Mouse (Mus musculus) layer of hippocampus, postnatal 36 days (tissue): ENCODE results near the gene Map3k4. TPM values are rescaled to one million over a fixed set of nuclear protein-coding genes. Genes with fewer than 3 reads are reported as not detected.

Experiments used
- DNase-seq, 2 experiments: peaks; one replicate each; pipeline ENCODE4 v3.0.0; 2022
- total RNA-seq, 2 experiments: library from RNA; stranded (reverse); gene quantifications; 2 replicates each; pipeline ENCODE4 v1.2.3; 2021

Gene Map3k4
- 10 to 100 TPM; 63.5 to 78.5 TPM for total RNA-seq

DNA sequence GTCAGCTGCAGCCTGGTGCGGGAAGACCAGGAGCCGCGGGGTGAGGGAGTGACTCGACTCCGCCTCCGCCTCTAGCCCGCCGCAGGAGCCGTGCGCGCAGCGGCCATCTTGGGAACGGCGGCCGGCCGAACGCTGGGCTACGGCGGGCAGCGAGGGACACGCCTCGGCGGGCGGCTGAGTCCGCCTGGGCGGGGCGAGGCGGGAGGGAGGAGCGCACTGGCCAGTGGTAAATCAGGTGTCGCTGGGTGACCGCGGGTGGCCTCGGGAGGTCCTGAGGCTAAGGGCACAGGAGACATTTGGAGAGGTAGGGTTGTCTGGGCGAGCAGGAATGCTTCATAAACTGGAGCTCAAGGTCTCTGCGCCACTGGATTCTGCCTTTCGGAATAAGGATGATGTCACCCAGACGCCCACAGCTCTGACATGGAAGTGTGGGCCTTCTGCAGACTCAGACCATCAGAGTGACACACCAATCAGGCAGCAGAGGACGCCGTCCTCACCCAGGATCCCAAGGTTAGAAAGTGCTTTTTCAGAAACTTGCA is at the start of gene Map3k4:
Gene Map3k4, minus strand, starts transcription at position 134 of the 539 bp plus-strand sequence.
- peak; percentile 93 to 94 for DNase-seq

DNA sequence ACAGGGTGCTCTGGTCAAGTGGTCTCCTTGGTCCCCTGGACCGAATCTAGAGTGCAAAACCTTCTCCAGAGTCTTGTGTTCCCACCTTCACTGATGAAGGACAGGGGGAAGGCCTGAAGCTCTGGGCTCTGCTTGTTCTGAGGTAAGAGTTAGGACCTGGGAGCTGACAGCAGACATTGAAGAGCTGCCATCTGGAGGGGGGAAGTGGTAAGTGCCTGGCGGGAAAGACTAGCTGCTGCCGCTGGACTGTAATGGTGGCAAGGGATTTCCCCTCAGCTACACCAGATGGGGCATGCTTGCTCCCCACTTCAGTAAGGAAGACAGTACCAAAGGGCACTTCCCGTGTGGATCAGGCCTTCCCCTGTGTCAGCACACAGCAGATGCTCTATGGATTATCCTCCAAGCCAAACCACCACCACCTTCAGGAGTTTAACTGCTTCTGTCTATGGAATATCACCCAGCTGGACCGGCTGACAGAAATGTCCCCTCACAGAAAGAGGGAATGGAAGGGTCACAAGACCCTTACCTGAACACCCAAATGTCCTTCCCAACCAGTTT is 48.9 kb upstream of the Map3k4 start:
- DNase-seq: peak; percentile 55 to 58

DNA sequence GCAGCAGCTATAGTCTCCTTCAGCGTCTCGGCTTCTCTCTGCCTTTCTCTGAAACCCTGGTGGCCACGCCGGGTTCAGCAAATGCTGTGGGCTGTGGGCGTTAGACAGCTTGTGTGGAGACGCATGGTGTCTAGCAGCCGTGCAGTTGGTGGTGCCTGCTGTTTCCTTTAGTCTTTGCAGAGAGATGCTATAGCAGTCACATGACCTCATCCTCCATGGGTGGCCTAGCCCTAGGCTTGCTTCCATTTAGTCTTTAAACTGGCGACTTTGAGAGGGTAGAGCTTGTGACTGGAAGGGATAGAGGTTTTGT is 45.8 kb upstream of the Map3k4 start:
- peak; percentile 35 to 61 for DNase-seq

DNA sequence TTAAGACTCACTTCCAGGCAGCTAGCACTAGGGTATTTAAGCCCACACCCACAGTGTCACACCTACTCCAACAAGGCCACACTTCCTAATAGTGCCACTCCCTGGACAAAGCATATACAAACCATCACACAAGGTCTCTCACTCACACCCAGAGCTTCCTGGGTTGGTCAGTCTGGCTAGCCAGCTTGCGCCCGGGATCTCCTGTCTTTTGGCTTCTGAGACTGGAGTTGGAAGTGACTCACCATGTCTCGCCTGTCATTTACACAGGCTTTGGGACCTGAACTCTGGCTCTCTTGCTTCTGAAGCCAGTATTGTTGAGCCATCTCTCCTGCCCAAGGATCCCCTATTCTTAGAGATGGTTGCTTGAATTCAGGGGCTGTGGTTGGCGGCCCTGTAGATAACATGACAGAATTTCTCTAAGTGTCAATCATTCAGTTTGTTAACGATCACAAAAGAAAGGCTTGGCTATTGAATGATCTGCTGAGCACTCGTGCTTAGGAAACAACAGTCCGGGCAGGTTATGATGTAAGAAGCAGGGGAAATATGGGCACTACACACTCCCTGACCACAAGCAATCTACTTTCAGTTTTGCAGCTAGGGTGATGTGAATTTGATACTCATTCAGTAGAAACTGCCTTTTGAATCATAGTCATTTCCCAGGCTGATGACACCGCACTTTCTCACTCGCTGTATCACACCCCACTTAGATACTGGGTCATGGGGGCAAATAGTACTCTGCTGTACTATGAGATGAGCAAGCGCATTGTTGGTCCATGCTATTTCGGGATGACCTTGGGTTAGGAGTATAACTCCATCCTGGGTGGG is 45.2 kb upstream of the Map3k4 start:
- DNase-seq: no peak

DNA sequence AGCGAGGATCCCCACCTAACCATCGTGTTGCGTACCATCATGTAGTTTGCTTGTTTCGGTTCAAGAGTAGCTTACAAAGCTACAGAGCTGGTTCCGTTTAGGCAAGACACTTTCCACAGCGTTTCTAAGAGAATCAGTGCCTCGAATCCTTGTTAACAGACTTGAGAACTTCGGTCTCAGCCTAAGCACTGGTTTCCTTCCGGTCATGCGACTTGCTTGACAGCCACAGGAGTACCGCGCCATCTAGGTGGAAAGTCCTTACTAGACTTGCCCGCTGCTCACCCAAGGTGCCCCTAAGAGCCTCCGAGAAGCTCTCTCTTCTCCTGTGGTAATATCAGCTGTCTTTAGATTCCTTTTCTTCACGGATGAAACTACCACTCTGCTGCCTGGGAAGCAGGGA is 41.3 kb upstream of the Map3k4 start:
- no peak for DNase-seq

DNA sequence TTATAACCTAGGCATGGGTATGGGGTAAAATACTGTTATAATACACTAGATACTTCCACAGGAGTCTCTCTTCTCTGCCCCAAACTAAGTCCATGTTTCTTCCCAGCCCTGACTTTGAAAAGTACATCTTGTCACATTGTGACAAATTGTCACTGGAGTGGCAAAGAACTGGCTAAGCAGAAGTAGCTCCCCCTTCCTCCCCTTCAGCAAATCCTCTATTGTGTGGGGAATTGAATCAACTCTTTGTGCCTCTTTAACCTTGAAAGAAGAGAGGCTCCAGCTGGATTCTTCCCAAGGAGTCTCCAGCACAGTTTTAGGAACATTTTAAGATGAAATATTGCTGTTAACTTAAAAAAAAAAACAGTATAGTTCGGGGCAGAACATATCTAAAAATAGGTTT is 34.2 kb upstream of the Map3k4 start:
- DNase-seq: no peak

DNA sequence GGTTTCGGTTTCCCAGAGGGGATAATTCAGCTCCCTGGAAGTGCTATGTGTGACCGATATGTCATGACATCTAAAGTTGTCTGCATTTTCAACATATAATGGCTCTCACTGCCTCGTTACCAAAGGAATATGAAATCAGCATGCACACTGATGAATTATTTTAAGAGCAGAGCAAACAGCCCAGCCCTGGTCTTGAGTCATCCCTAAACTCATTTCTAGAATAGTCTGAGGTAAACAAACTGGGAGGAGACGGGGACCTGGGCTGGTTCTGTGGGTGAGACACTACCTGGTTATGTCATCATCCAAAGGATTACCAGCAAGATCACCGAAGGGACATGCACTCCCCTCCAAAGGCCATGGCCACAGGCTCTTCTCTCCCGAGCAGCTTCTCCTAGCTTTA is 33.0 kb upstream of the Map3k4 start:
- no peak for DNase-seq

DNA sequence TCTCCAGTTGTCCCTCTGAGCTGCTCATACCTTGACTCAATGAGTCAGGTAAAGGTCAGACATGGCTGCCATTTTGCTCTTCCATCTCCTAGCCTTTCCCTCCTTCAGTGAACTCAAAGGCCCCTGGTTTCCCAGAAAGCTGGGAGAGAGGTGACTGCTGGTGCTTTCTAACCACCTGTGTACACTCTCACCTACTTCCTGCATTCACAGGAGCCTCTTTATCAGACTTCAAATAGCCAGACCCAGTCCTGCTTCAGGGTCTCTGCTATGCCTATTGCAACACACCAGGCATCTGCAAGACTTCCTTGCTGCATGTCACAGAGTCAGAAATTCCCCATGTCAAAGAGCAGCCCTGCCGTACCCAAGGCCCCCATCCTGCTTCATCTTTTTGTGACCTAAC is 28.9 kb upstream of the Map3k4 start:
- no peak for DNase-seq

DNA sequence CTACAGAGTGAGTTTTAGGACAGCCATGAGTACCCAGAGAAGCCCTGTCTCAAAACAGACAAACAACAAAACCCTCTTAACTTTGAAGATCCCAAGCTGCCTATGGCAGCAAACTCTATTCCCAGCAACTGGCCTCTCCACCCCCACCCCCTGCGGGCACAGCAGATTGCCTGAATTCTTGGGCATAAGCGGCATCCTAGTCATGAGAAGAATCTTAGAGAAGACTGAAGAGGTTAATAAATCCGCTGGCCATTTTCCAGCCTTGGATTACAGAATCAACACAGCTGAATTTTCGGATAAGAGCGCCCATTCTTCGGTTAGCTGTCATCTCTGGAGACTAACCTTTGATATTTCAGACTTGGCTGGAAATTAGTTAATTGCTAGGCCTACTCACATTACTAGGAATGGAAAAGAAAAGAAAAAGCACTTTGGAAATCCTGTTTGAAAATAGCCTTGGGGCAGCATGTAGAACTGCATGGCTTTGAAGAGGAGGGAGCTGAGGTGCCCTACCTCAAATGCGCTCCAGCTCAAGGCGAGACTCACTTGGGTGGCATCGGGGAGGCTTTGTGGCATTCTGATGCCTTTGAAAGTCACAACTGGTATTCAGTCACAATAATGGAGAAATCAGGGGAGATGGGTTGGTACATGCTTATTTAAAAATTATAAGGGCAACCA is 25.2 kb upstream of the Map3k4 start:
- no peak for DNase-seq

DNA sequence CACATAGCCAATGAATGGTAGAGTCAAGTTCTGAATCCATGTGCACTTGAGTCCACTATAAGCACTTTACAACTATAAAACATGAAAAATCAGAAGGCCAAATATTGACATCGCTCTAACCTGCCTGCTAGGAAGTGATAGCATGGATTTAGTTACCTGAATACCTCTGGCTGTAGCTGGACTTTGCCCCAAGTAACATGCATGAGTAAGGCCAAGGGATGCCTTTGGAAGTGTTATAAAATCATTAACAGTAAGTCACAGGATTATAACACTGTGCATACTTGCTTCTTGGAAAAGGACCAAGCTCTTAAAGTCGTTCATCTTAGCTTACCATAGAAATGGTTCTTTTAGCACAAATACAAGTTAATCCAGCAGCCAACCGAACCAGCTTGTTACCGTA is 18.6 kb upstream of the Map3k4 start:
- DNase-seq: no peak

DNA sequence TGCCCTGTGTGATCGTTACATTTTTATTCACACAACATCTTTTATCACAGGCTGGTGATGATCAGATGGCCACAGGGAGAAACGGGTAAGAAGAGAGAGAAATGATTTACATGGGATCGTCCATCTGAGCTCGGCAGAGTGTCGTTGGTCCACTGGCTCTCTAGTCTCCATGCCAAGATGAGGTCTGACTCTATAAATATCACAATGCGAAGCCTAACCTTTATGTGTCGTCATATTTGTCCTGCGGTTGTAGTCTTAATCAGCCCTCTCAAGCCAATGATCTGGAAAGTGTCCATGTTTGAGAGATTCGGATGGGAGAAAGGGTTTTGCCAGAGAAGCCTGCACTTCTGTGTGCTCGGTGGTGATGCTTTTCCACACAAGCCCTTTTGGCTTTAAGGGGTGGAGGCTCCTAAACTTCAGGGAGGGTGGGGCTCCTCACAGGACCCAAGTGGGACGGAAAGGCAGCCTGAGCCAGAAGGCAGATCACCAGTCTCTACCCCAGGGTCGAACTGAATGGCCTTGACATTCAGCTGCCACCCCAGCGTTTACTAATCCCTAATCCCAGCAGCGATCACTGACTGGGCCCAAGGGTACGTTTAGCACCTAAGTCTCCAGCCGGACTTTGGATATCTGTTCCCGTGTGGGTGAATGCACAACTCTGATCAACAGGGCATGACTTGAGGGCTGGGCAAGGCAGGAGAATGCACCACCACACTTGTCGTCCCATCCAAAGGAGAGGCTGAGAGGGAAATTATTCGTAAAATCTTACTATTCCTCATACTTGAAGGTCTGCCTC is 17.7 kb upstream of the Map3k4 start:
- no peak for DNase-seq

DNA sequence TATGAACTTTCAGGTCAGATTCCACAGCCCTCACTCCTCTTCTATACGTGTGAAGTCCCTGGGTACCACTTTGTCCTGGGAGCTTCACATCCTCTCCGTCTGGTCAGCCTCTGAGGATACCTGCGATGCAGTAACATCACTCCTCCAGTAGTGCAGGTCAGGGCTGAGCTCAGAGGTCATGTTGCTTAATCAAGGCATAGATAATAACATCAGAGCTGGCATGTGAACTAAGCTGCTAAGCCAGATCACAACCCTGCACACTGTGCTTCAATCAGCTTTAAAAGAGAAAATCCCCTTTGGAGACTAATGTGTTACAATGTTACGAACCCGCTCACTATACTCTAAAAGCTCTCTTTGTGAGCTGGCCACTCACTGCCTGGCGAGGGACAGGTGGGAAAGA is 16.5 kb upstream of the Map3k4 start:
- no peak for DNase-seq

DNA sequence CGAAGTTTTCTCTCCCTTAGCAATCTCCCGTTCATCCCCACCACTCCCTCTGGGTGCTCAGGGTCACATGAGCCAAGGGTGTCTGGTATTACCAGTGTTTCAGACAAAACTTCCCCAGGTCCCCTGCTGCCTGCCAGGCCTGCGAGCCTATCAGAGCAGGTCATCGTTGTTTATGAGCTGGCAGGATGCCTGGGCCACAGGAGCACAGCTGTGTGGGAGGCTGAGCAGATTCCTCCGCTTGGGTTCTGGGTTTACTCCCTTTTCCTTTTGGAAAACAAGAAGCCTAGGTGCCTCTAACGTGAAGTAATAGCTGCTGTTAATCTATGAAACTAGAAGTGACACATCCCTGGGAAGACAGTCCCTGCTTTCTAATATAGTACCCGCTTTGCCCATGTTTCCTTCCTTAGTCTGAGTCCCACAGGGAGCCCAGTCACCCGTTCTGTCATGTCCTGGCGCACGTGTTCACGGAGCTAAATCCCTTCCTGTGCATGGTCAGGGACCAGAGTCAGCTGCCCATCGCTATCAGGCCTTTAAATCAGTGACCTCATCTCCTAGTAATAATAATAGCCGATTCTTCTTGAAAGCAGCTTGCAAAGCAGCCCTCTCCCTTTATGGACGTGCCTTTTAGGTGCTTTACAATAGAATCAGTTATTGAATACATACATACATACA is 9.4 kb upstream of the Map3k4 start:
- no peak for DNase-seq

DNA sequence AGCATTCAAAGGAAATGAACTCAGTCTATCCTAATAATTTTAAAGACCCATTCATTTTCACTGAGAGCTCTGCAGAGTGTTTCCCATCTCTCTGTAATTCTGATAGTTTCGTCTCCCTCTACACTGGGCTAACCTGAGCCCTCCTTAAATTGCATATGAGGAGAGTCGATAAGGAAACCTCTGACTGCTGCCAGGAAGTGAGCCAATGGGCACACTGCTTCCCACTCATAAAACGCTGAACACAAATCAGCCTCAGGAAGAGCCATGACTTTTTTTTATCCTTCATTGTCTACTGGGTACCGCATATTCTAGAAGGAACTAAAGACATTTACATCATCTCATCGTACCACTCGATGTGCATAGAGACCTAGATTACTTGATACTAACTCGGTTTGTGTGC is 1.2 kb upstream of the Map3k4 start:
- no peak for DNase-seq

DNA sequence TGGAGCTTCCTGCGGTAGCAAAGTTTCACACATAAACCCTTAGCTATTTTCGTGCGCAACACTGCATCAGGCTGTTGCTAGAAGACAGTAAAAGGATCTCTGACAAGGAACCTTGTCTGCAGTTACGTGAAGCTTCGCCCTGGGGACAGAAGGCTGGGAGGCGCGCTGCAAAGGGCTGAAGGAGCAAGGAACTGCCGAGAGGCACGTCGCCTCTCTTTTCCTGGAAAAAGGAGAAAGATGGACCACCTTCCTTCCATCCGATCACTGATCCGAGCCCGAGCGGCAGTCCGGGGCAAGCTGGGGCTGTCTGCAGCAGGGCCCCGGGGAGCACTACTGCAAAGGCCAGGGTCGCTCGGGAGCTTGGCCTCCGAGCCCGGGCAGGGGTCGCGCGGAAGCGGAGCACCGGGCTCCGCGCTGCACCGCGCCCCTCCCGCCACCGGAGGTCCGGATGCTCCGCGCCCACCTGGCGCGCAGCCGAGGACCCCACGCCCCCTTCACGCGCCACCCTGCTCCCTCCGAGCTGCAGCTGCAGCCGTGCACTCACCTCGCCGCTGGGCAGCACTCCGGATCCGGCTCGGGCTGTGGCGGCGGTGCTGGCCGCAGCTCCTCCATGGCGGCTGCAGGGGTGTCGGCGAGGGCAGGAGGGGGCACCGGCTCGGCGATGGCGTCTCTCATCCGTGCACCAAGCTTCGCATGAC is 493 bp downstream of the Map3k4 start:
- DNase-seq: no peak

DNA sequence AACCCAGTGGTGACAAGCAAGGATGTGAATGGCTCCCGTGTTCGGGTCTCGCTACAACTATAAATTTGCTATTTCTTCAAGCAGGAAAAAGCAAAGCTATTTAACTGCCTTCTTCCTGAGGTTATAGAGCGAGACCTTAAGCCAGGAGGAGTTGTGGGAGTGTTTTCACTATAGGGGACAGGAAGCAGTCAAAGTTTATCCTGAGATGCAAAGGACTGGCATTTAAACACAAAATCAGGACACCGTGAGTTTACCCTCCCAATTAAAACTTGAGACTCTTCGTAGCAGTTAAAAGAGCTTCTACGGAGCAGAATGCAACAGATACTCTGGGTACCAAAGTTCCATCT is 1.0 kb downstream of the Map3k4 start:
- no peak for DNase-seq

DNA sequence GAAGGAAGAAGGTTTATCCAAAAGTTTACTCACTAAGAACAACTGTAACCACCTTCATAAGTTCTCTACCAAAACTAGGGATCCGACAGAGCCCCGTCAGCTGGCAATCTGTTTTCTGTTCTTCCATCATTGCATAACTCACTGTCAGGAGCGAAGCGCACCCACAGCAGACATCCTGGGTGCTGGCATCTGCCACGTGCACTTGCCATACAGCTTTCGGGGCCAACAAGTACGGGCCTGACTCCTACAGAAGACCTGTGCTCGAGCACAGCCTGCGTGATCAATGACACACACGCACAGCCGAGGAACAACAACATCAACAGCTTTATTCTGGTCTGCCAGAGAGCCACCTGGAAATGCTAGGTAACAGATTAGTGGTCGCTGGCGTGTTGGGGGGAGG is 2.3 kb downstream of the Map3k4 start:
- DNase-seq: peak; percentile 58 to 73

DNA sequence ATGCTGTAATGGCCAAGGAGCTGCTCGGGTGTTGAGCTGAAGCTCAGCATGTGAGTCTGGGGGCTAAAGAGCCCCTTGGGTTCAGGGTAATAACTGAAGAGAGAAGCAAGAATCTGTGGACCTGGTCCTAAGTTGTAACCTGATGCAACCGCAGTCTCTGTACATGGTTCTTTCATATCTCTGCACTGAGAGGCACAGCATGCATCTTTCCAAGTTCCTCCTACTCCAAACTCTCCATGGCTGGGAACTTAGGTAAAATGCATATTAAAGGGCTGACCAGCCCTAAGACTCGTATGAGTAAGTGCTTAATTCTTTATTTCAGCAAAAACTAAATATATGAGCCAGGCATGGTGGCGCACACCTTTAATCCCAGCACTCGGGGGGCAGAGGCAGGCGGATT is 6.3 kb downstream of the Map3k4 start:
- DNase-seq: no peak

DNA sequence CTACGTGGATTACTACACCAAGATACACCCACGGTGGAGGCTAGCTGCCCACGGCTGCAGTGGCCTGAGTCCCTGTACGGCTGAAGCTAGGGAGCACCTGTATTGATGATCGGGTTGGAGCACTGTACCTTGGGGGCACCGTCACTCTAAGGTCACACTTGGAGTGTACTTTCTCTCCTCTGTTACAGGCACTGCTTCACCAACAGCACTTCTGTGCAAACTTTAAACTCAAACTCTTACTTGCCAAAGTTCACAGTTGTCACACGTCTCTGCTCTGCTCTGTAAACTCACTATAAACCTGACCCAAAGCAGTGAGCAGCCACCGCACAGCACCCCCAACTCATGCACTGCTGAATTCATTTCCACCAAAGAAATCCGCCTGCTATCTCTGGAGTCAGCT is 9.1 kb downstream of the Map3k4 start:
- DNase-seq: no peak

DNA sequence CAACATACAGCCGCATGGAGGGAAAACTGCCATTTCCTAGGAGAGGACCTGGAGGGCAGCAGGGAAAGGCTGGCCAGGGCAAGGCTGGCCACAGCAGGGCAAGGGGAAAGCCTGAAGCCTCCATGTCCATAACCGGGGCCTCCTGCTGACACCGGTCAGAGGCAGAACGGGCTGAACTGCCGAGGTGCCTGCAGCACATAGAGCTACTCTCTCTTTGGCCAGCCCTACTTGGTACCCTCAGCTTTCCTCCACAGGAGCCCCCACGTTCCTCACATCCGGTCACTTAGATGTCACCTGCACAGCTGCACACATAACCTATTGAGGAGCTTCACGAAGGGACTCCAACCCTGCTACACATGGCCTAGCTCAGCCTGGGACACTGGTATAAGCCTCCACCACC is 9.5 kb downstream of the Map3k4 start:
- no peak for DNase-seq

DNA sequence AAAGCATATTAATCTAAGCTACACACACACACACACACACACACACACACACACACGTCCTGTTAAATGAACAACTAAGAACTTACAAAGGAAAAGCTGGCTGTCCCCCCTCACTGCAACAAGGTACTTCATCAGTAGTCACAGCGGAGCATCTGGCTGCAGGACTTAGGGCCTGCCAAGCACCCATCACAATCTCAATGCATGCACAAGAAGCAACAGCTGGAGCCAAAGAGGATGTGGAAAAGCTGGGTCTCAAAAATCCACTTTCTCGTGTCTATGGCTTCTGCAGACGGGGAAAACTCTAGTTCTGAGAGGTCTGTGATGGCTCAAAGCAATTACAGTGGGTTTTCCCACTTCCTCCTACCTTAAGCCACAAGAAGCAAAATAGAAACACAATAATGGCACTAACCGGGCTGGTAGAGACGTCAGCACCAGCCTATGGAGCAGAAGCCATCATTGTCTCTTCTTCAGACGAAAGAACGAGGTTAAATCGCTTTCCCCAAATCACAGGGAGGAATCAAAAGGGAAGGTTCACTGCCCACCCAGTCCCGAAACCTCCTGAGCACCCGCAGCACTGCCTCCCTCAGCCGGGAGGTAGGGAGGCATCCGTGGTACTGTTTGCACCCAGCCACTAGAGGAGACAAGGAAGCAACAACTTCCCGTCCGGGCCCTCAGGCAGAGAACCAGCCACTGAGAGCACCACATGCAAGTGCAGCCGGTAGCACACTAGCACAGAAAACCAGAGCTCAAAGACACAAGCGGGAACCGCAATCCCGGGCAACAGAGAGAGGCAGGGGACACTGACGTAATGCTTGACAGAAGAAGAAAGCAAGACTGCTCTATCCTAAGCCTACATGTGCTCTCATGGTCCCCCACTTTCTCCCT is 11.1 kb downstream of the Map3k4 start:
- no peak for DNase-seq
